ENCODE assay signal across 8 mouse cellular contexts in the genomic region with DNA sequence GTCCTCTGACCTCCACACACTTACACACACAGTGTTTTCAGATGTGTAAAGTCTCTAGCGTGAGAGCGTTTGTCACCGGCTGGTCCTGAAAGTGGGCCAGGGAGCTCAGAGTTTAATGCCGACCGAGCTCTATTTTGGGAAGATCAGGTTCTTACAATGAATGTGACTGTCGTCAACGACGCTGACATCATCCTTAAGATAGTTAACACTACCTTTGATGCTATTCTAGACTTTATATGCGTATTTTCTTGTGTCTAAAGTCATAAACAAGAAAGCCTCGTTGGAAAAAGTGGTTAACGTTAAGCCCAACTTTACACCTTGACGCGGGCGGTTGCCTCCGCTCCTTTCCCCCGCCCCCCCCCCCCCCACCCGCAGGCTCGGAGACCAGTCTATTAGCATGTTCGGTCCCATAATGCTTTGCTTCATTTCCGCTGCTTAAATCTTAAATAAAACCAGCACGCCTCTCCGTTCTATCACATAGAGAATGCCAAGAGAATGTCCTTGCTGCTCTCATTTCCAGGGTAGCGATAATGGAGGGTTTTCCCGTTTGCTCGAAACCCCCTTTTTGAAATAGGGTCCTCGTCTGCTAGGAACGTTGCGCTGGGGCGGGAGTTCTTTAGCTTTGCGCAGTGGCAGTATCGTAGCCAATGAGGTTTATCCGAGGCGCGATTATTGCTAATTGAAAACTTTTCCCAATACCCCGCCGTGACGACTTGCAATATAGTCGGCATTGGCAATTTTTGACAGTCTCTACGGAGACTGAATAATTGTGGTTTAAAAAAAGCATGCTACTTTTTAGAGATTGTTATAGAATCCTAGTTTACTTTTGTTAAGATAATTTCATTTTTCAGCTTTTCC. TPM values are rescaled to one million over a fixed set of nuclear protein-coding genes. Genes with fewer than 3 reads are reported as not detected.
DNase-seq lines count a peak whose midpoint lies in the region; ATAC-seq lines count a peak whose summit lies in the region.

No protein-coding gene starts in this region.

- H3K4me1 ChIP-seq in hindbrain, embryonic 14.5 days (replicated peaks; ENCODE audit: control insufficient read depth, insufficient read depth, low read length): peaks cover 26% of the 10 kb centered on the region

- DNase-seq in NIH3T3 (ENCODE audit: low read depth): peak; percentile 88
- peak; percentile 88 to 94 for DNase-seq in cerebellum, postnatal 10 days
- DNase-seq in frontal cortex, postnatal 14 days (ENCODE audit: low spot score in 2 of 2): peak; percentile 76 to 79
- peak; percentile 89 for DNase-seq in hindbrain, embryonic 14.5 days (ENCODE audit: low spot score)
- peak; percentile 79 to 84 for DNase-seq in layer of hippocampus, postnatal 36 days
- peak; percentile 90 for DNase-seq in lung, postnatal 36 days
- DNase-seq in right cerebral cortex, adult 2 months (ENCODE audit: low spot score in 2 of 2): peak; percentile 82 to 86
- DNase-seq in urinary bladder, postnatal 25 days (ENCODE audit: low spot score): peak; percentile 74

- no peaks in the 10 kb centered on the region for H3K27me3 ChIP-seq in hindbrain, embryonic 14.5 days (ENCODE audit: control insufficient read depth, insufficient read depth, low read length)

- peak overlapping the region; percentile 90 for H3K9ac ChIP-seq in hindbrain, embryonic 14.5 days

- H3K4me3 ChIP-seq in hindbrain, embryonic 14.5 days (replicated peaks; ENCODE audit: low read length): peak overlapping the region; percentile 42

- peak overlapping the region; percentile 100 for H3K27ac ChIP-seq in hindbrain, embryonic 14.5 days

- WGBS in hindbrain, embryonic 14.5 days: under 1% methylated on average over 39 of the region's 39 CpGs

- H3K9me3 ChIP-seq in hindbrain, embryonic 14.5 days (ENCODE audit: control insufficient read depth, low read length): no peaks in the 10 kb centered on the region

- H3K4me2 ChIP-seq in hindbrain, embryonic 14.5 days (replicated peaks): peak overlapping the region; percentile 88

- H3K36me3 ChIP-seq in hindbrain, embryonic 14.5 days (replicated peaks; ENCODE audit: control insufficient read depth, insufficient read depth): no peaks in the 10 kb centered on the region

- ATAC-seq in hindbrain, embryonic 14.5 days (ENCODE audit: low FRiP score): peak; percentile 80

RNA-seq across cellular contexts. Expression of a gene that starts 4.5 kb away (rescaled TPM):
- 19.1 and 20.3 TPM in 2 replicates for polyA plus RNA-seq in hindbrain, embryonic 14.5 days (2014; fragmentation: Nextera tagmentation; extraction: Ambion mirVana)
- total RNA-seq in layer of hippocampus, postnatal 36 days (2021): 10 to 100 TPM; 46.4 to 50.7 TPM

RNA-seq across cellular contexts. Expression of a gene that starts 17.4 kb away (rescaled TPM):
- 11.3 and 12.2 TPM in 2 replicates for polyA plus RNA-seq in hindbrain, embryonic 14.5 days (2014; fragmentation: Nextera tagmentation; extraction: Ambion mirVana)
- total RNA-seq in layer of hippocampus, postnatal 36 days (2021): 10 to 100 TPM; 39.8 to 46.1 TPM

RNA-seq across cellular contexts. Expression of a gene that starts 23.0 kb away (rescaled TPM):
- polyA plus RNA-seq in hindbrain, embryonic 14.5 days (2014; fragmentation: Nextera tagmentation; extraction: Ambion mirVana): 0.67 TPM in 1 of 2 replicates, not detected in the other
- not detected for total RNA-seq in layer of hippocampus, postnatal 36 days (2021)

RNA-seq across cellular contexts. Expression of a gene that starts 59.7 kb away (rescaled TPM):
- polyA plus RNA-seq in hindbrain, embryonic 14.5 days (2014; fragmentation: Nextera tagmentation; extraction: Ambion mirVana): 59.6 and 60.2 TPM in 2 replicates
- total RNA-seq in layer of hippocampus, postnatal 36 days (2021): 10 to 100 TPM; 52.1 to 53.0 TPM

Comparison
In these comparisons a context has a peak if more than half of its experiments do, and no peak if none do; other contexts are left out.
1. Peak in every context shown above with its lines: DNase-seq, ATAC-seq, H3K4me3 ChIP-seq and H3K27ac ChIP-seq.